Mouse (Mus musculus) hindbrain, embryonic 11.5 days (tissue): ENCODE results near the gene Rpl10a. TPM values are rescaled to one million over a fixed set of nuclear protein-coding genes. Genes with fewer than 3 reads are reported as not detected.

ENCODE experiments used
- ATAC-seq: fragments of 200-750 bp; cut with Nextera tagmentation; 2 replicates; pipeline ENCODE4 v1.8.0; 2017; ENCODE audit warnings: mild to moderate bottlenecking, moderate TSS enrichment, moderate library complexity; ENCODE audit not compliant: low FRiP score
- DNase-seq: peaks from one replicate; pipeline ENCODE4 v3.0.0-alpha.2; 2015; ENCODE audit warnings: low spot score
- H3K27ac ChIP-seq: fragments of 300-500 bp; sonication (generic); 2 replicates; pipeline ENCODE4 v1.5.1; 2014; ENCODE audit warnings: mild to moderate bottlenecking, low read depth, low read length
- H3K27me3 ChIP-seq: fragments of 300-500 bp; sonication (generic); 2 replicates; pipeline ENCODE4 v1.6.1; 2014; ENCODE audit warnings: mild to moderate bottlenecking, low read length, moderate library complexity, mixed read lengths; ENCODE audit not compliant: control insufficient read depth, insufficient read depth
- H3K36me3 ChIP-seq: fragments of 300-500 bp; sonication (generic); 2 replicates; pipeline ENCODE4 v1.6.1; 2014; ENCODE audit warnings: mild to moderate bottlenecking, low read length, moderate library complexity, mixed read lengths; ENCODE audit not compliant: control insufficient read depth, insufficient read depth
- H3K4me1 ChIP-seq: fragments of 300-500 bp; sonication (generic); replicated peaks from 2 replicates; pipeline ENCODE4 v1.6.1; 2014; ENCODE audit warnings: low read length, mixed read lengths; ENCODE audit not compliant: control insufficient read depth, insufficient read depth
- H3K4me2 ChIP-seq: fragments of 300-500 bp; sonication (generic); replicated peaks from 2 replicates; pipeline ENCODE4 v1.6.1; 2014; ENCODE audit warnings: mild to moderate bottlenecking, low read depth, low read length
- H3K4me3 ChIP-seq: fragments of 300-500 bp; sonication (generic); 2 replicates; pipeline ENCODE4 v1.5.1; 2014; ENCODE audit warnings: low read depth, low read length
- H3K9ac ChIP-seq: fragments of 300-500 bp; sonication (generic); 2 replicates; pipeline ENCODE4 v1.6.1; 2014; ENCODE audit warnings: low read depth, low read length
- H3K9me3 ChIP-seq: fragments of 300-500 bp; sonication (generic); 2 replicates; pipeline ENCODE4 v1.6.1; 2016; ENCODE audit warnings: low read length; ENCODE audit not compliant: control insufficient read depth
- WGBS: fragments of 180-500 bp; shearing (Covaris S2); extraction: QIAGEN DNeasy Blood & Tissue Kit; methylation state at CpG from one replicate; pipeline ENCODE4 v1.1.7; 2014; 5-methylcytosine and 5-hydroxymethylcytosine counted together
- polyA plus RNA-seq: library from polyadenylated mRNA; unstranded; fragments of >200 nt; fragmentation: Nextera tagmentation; extraction: Ambion mirVana; gene quantifications from 2 replicates; pipeline ENCODE4 v1.2.1, GENCODE M21; 2014

The Rpl10a gene
- polyA plus RNA-seq, 1 experiment from 2014 or later: 475 TPM

DNA sequence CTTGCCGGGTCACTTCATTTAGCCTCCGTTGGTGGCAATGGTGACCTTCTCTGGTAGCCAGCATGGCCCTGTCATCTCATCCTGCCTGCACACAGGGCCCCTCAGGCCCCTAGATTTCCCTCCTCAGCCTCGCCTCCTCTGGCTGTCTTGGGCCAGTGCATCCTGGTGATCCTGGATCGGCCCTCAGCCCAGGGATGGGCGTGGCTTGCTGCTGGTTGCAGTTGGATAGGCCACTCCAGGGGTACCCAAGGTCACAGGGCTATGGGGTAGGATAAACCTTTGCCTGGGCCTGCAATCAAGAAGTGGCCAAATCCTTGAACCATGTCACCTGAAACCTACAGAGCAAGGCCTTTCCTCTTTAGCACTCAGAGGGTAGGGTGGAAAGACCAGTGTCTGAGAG lies 41.3 kb upstream of the Rpl10a start:
- H3K27me3 ChIP-seq: no peaks in the 10 kb centered on the region
- 44% methylated on average over 5 of the region's 5 CpGs for WGBS
- H3K9me3 ChIP-seq: no peaks in the 10 kb centered on the region
- H3K27ac ChIP-seq: no peak overlapping the region
- ATAC-seq (no peak), DNase-seq (no peak)
- peaks cover 5% of the 10 kb centered on the region; the same call in 1 of the 2 replicates for H3K4me1 ChIP-seq
- H3K4me3 ChIP-seq: no peak overlapping the region
- no peak overlapping the region for H3K4me2 ChIP-seq
- H3K9ac ChIP-seq: no peak overlapping the region
- H3K36me3 ChIP-seq: no peaks in the 10 kb centered on the region

DNA sequence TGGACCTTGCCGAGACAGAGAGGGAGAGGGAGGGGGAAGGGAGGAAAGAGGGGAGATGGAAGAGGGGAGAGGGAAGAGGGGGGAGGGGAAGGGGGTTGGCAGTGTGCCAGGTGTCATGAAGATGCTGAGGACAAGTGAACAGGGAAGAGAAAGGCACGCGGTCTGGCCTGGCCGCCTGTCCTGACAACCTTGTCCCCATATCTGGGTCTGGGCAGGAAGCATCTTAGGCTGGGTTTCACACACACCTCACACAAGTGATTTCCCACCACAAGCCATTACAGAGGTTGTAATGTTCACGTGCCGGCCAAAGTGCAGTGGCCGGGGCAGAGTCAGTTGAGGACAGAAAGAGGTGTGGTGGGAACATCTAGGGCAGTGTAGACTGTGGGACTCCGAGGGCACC lies 40.7 kb upstream of the Rpl10a start:
- H3K9ac ChIP-seq: no peak overlapping the region
- no peaks in the 10 kb centered on the region for H3K27me3 ChIP-seq
- H3K36me3 ChIP-seq: no peaks in the 10 kb centered on the region
- peaks cover 5% of the 10 kb centered on the region; the same call in 1 of the 2 replicates for H3K4me1 ChIP-seq
- no peaks in the 10 kb centered on the region for H3K9me3 ChIP-seq
- H3K4me2 ChIP-seq: no peak overlapping the region
- no peak overlapping the region for H3K27ac ChIP-seq
- WGBS: 88% methylated on average over 8 of the region's 8 CpGs
- DNase-seq: no peak
- H3K4me3 ChIP-seq: no peak overlapping the region
- ATAC-seq: no peak

DNA sequence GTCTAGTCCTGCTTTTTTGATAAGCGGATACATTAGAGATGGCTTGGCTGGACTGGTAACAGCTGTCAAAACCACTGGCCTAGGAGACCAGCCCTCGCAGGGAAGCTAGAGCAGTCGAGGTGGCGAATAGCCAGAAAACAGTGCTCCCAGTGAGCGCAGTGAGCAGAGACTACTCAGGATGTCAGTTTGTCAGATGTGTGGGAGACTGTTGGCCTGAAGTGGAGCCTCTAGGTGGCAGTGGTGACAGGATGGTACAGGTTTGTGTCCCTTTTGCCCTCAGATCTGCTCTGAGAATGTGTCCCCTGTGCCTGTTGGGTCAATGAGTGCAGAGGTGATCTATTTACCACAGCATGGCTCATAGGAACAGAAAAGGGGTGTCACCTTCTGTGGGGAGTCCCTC lies 40.3 kb upstream of the Rpl10a start:
- H3K9ac ChIP-seq: no peak overlapping the region
- H3K4me2 ChIP-seq: no peak overlapping the region
- WGBS: 75% methylated on average over 5 of the region's 5 CpGs
- no peak overlapping the region for H3K4me3 ChIP-seq
- peaks cover 5% of the 10 kb centered on the region; the same call in 1 of the 2 replicates for H3K4me1 ChIP-seq
- ATAC-seq: no peak
- H3K36me3 ChIP-seq: no peaks in the 10 kb centered on the region
- no peaks in the 10 kb centered on the region for H3K9me3 ChIP-seq
- DNase-seq: no peak
- no peak overlapping the region for H3K27ac ChIP-seq
- H3K27me3 ChIP-seq: no peaks in the 10 kb centered on the region

GRCm38 (mm10) chr17:28290262-28290661 lies 38.0 kb upstream of the Rpl10a start:
- no peaks in the 10 kb centered on the region for H3K9me3 ChIP-seq
- no peak overlapping the region for H3K27ac ChIP-seq

GRCm38 (mm10) chr17:28290671-28291070 lies 37.6 kb upstream of the Rpl10a start:
- no peak overlapping the region for H3K27ac ChIP-seq
- 89% methylated on average over 11 of the region's 11 CpGs for WGBS
- H3K9ac ChIP-seq: no peak overlapping the region
- peaks cover 7% of the 10 kb centered on the region; the same call in 1 of the 2 replicates for H3K4me1 ChIP-seq
- no peak overlapping the region for H3K4me3 ChIP-seq
- no peak overlapping the region for H3K4me2 ChIP-seq
- no peak for ATAC-seq
- DNase-seq: no peak
- H3K36me3 ChIP-seq: no peaks in the 10 kb centered on the region
- H3K9me3 ChIP-seq: no peaks in the 10 kb centered on the region
- H3K27me3 ChIP-seq: no peaks in the 10 kb centered on the region

More at GRCm38 (mm10) chr17:28290262-28290661, 38.0 kb upstream of the Rpl10a start:
- 85% methylated on average over 3 of the region's 3 CpGs for WGBS
- ATAC-seq (no peak), DNase-seq (no peak)
- H3K36me3 ChIP-seq: no peaks in the 10 kb centered on the region
- no peak overlapping the region for H3K9ac ChIP-seq
- no peaks in the 10 kb centered on the region for H3K27me3 ChIP-seq
- H3K4me3 ChIP-seq: no peak overlapping the region
- peaks cover 7% of the 10 kb centered on the region; the same call in 1 of the 2 replicates for H3K4me1 ChIP-seq
- no peak overlapping the region for H3K4me2 ChIP-seq

DNA sequence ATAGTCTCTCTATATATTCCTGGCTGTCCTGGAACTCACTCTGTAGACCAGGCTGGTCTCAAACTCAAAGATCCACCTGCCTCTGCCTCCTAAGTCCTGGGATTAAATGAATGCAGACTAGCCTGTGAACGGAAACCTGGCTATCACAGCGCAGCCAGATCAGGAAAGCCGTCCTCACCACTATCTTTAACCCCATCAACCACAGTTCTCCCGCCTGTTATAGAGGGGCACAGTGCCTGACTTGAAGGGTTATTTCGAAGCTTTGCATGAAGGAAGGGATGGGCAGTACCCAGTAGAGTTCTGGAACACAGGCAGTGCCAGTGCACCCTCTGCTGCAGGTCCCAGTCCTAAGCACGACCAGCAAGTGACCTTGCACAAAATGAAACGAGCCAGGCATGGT lies 36.9 kb upstream of the Rpl10a start:
- no peak overlapping the region for H3K4me2 ChIP-seq
- WGBS: 88% methylated on average over 7 of the region's 7 CpGs
- DNase-seq: no peak
- no peak overlapping the region for H3K9ac ChIP-seq
- no peaks in the 10 kb centered on the region for H3K9me3 ChIP-seq
- no peaks in the 10 kb centered on the region for H3K27me3 ChIP-seq
- 0 out of 2 replicates have a peak, but pooled peaks cover 2% of the 10 kb centered on the region for H3K4me1 ChIP-seq
- no peaks in the 10 kb centered on the region for H3K36me3 ChIP-seq
- H3K4me3 ChIP-seq: no peak overlapping the region
- no peak overlapping the region for H3K27ac ChIP-seq
- ATAC-seq: no peak

GRCm38 (mm10) chr17:28293716-28294115 lies 34.6 kb upstream of the Rpl10a start:
- Histone ChIP-seq H3K4me2 (no peak overlapping the region), H3K4me3 (no peak overlapping the region), H3K9ac (no peak overlapping the region), H3K9me3 (no peaks in the 10 kb centered on the region), H3K4me1 (peaks cover 2% of the 10 kb centered on the region; the same call in 1 of the 2 replicates), H3K27me3 (no peaks in the 10 kb centered on the region), H3K27ac (no peak overlapping the region), H3K36me3 (no peaks in the 10 kb centered on the region)
- ATAC-seq (no peak), DNase-seq (no peak)
- WGBS: 75% methylated on average over 4 of the region's 4 CpGs

DNA sequence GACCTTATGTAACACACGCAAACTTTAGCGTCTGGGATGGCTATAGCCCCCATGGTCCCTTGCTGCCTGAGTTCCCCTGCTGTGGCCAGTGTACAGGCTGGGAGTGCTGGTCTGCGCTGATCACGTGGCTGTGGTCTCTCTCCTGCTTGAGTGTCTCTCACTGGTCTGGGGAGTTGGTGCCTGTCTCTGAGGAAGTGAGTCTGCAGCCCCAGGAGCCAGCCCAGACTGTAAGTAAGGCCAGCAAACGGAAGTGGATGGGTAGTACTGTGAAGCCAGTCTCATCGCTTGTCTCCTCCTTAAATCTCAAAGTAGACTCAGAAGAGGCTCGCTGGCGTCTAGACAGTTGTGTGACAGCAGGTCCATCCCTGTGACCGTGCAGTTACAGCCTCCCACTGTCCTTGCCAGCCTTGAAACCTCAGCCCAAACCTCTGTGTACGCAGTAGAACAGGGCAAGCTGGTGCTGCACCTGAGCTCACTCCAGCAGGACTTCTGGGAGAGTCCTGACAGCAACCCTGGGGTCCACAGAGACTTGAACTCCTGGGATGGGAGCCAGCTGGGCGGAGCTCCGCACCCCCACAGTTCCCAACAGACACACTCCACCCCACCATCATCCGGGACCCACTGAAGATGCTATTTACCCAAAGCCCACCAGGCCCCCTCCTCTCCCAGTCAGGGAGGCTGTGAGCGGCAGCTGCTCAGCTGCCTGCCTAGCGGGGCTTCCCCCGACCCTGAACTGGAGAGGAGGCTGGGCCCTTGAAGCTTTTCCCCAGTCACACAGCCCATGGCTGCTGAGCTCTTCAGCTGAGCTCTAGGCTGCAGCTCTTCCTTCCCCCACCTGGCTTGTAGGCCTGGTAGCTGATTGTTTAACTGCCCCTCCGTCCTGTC lies 33.6 kb upstream of the Rpl10a start:
- peaks cover 2% of the 10 kb centered on the region; the same call in 1 of the 2 replicates for H3K4me1 ChIP-seq
- no peak overlapping the region for H3K27ac ChIP-seq
- H3K9me3 ChIP-seq: no peaks in the 10 kb centered on the region
- H3K4me2 ChIP-seq: no peak overlapping the region
- no peaks in the 10 kb centered on the region for H3K36me3 ChIP-seq
- DNase-seq (no peak), ATAC-seq (no peak)
- H3K4me3 ChIP-seq: no peak overlapping the region
- H3K27me3 ChIP-seq: no peaks in the 10 kb centered on the region
- WGBS: 74% methylated on average over 17 of the region's 17 CpGs
- H3K9ac ChIP-seq: no peak overlapping the region

DNA sequence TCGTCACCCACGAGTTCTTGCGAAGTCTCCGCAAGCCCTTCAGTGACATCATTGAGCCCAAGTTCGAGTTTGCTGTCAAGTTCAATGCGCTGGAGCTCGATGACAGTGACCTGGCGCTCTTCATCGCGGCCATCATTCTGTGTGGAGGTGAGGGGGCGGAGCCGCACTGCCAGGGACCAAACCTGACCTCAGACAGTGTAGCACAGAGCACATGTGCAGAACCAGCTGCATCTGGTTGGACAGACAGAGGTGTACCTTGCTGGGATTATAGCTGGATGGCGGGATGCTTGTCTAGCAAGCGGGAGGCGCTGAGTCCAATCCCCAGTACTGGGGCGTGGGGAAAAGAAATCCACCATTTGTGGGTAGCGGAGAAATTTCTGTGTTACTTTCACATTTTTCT lies 29.4 kb upstream of the Rpl10a start:
- Histone ChIP-seq H3K4me2 (no peak overlapping the region), H3K4me3 (no peak overlapping the region), H3K9me3 (no peaks in the 10 kb centered on the region), H3K27me3 (no peaks in the 10 kb centered on the region), H3K9ac (no peak overlapping the region), H3K4me1 (peaks cover 7% of the 10 kb centered on the region), H3K36me3 (no peaks in the 10 kb centered on the region), H3K27ac (no peak overlapping the region)
- no peak for ATAC-seq
- DNase-seq: no peak
- WGBS: 95% methylated on average over 17 of the region's 17 CpGs
